Mouse (Mus musculus) embryonic facial prominence, embryonic 13.5 days (tissue): Measurements from ENCODE around the gene Scnm1. TPM values are rescaled to one million over a fixed set of nuclear protein-coding genes. Genes with fewer than 3 reads are reported as not detected.

Source experiments
- ATAC-seq: fragments of 200-750 bp; cut with Nextera tagmentation; 2 replicates; pipeline ENCODE4 v1.8.0; 2017; ENCODE audit warnings: low read depth; ENCODE audit not compliant: insufficient number of reproducible peaks, insufficient read depth, low FRiP score, low TSS enrichment
- H3K27ac ChIP-seq: fragments of 300-500 bp; sonication (generic); 2 replicates; pipeline ENCODE4 v1.5.1; 2015; ENCODE audit warnings: moderate library complexity, mild to moderate bottlenecking, inconsistent platforms
- H3K27me3 ChIP-seq: fragments of 300-500 bp; sonication (generic); 2 replicates; pipeline ENCODE4 v1.6.1; 2015; ENCODE audit warnings: mild to moderate bottlenecking, inconsistent platforms
- H3K36me3 ChIP-seq: fragments of 300-500 bp; sonication (generic); 2 replicates; pipeline ENCODE4 v1.6.1; 2015; ENCODE audit warnings: mild to moderate bottlenecking, inconsistent platforms
- H3K4me1 ChIP-seq: fragments of 300-500 bp; sonication (generic); 2 replicates; pipeline ENCODE4 v1.6.1; 2015; ENCODE audit warnings: inconsistent platforms
- H3K4me2 ChIP-seq: fragments of 300-500 bp; sonication (generic); 2 replicates; pipeline ENCODE4 v1.6.1; 2015; ENCODE audit warnings: moderate library complexity, mild to moderate bottlenecking, inconsistent platforms
- H3K4me3 ChIP-seq: fragments of 300-500 bp; sonication (generic); 2 replicates; pipeline ENCODE4 v1.5.1; 2015; ENCODE audit warnings: mild to moderate bottlenecking, inconsistent platforms
- H3K9ac ChIP-seq: fragments of 300-500 bp; sonication (generic); 2 replicates; pipeline ENCODE4 v1.6.1; 2015; ENCODE audit warnings: mild to moderate bottlenecking, inconsistent platforms
- H3K9me3 ChIP-seq: fragments of 300-500 bp; sonication (generic); 2 replicates; pipeline ENCODE4 v1.6.1; 2016; ENCODE audit warnings: inconsistent platforms
- WGBS: fragments of 180-500 bp; shearing (Covaris S2); methylation state at CpG from one replicate; pipeline ENCODE4 v1.1.7; 2015; ENCODE audit warnings: mixed read lengths; 5-methylcytosine and 5-hydroxymethylcytosine counted together
- microRNA-seq: library from miRNA; unstranded; fragments of <30 nt; microRNA quantifications from one replicate; pipeline ENCODE4, GENCODE M21; 2016
- polyA plus RNA-seq: library from polyadenylated mRNA; unstranded; fragments of >200 nt; fragmentation: Nextera tagmentation; extraction: Ambion mirVana; gene quantifications from 2 replicates; pipeline ENCODE4 v1.2.1, GENCODE M21; 2015

The Scnm1 gene
- polyA plus RNA-seq, 1 experiment from 2014 or later = 75.2 TPM

DNA sequence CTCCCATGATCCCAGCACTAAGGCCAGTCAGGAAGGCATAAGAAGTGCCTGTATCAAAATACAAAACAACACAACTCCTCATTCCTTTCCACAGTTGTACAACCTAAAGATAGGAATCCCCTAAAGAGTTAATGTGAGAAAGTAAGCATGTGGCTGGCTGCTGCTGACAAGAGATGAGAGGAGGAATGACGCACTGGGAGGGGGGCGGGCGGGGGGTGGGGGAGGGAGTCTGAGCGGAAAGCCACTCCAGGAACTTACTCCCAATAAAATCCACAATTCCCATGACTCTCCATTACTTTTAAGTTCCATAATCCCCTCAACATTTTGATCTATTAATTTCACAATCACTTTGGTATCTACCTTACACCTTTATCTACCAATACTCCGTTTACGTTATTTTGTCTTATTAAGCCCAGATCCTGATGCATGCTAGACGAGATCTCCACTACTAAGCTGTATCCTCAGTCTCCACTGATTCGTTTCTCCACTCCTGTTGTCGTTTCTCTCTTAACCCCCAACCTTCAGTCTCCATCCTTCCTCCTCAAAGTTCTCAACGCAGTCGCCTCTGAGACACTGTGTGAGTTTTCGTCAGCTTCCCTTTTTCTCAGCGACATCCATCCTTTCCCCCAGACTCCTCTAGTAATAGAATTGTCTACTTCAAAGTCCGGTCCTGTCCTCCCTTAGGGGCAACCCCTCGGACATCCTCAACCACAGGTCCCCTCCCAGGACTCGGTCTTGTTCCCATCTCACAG lies 28.0 kb downstream of the Scnm1 start:
- ATAC-seq = no peak
- peak overlapping the region; percentile 77 for H3K4me2 ChIP-seq
- WGBS = under 1% methylated on average over 16 of the region's 16 CpGs
- H3K9ac ChIP-seq = peak overlapping the region; percentile 96
- peaks cover 15% of the 10 kb centered on the region for H3K4me1 ChIP-seq
- H3K9me3 ChIP-seq = no peaks in the 10 kb centered on the region
- peak overlapping the region; percentile 89 for H3K27ac ChIP-seq
- peak overlapping the region; percentile 97 for H3K4me3 ChIP-seq
- no peaks in the 10 kb centered on the region for H3K27me3 ChIP-seq
- peaks cover 7% of the 10 kb centered on the region for H3K36me3 ChIP-seq

DNA sequence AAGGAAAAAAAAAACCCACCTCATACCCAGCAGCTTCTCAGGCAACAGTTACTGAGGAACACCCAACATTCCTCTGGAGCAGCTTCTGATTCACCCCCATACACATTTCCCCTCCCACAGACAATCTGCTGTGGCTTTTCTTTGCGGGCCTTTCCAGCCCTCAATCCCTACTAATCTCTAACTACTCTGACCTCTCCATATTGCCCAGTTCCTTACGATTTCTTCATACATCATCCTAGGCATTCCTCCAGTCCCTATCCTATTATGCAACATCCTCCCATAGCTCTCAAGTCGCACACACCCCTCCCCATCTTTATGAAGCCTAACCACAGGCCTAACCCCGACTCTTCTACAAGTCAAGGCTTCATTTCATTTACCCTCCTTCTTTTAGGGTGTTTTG lies 28.7 kb downstream of the Scnm1 start:
- no peak for ATAC-seq
- Histone ChIP-seq H3K9me3 (no peaks in the 10 kb centered on the region), H3K27ac (no peak overlapping the region), H3K4me3 (peak overlapping the region; percentile 97), H3K36me3 (peaks cover 8% of the 10 kb centered on the region), H3K4me1 (peaks cover 15% of the 10 kb centered on the region), H3K27me3 (no peaks in the 10 kb centered on the region), H3K9ac (peak overlapping the region; percentile 96), H3K4me2 (peak overlapping the region; percentile 77)
- WGBS = 59% methylated on average over 4 of the region's 4 CpGs

DNA sequence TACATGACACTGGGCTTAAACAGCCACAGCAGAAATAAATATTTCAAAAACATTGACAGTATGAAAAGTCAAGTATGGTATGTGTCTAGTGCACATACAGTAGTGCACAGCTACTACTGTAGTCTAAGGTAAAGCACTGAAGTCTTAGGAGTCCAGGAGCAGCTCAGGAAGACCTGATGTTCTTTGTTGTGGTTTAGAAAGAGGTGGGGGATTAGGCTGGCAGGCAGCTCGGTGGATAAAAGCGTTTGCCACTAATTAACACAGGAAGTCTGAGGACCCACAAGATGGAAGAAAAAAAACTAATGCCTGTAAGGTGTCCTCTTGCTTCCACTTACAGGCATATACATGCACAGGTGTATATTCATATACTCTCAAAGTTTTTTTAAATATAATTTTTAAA lies 33.0 kb downstream of the Scnm1 start:
- peaks cover 15% of the 10 kb centered on the region for H3K4me1 ChIP-seq
- no peak for ATAC-seq
- H3K36me3 ChIP-seq = peaks cover 16% of the 10 kb centered on the region
- no peak overlapping the region for H3K4me2 ChIP-seq
- H3K4me3 ChIP-seq = no peak overlapping the region
- H3K27ac ChIP-seq = no peak overlapping the region
- no peak overlapping the region for H3K9ac ChIP-seq
- no peaks in the 10 kb centered on the region for H3K27me3 ChIP-seq
- H3K9me3 ChIP-seq = no peaks in the 10 kb centered on the region
- WGBS = 35% methylated on average over 2 of the region's 2 CpGs

DNA sequence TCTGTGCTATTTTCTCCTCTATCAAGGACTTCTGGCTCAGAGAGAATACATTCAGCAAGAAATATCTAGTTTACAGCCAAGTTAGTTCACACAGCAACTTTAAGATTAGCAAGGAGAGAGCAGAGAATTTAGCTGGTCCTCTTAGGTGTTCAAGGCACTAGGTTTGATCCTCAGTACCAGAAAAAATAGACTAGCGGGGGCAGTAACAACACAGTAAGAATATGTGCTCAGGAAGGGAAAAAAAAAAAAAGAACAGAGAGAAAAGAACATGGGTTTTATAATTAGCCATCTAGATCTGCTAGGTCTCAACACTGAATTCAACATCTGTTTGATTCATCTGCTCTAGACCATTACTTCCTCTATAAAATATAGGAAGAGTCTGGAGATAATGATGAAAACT lies 45.7 kb downstream of the Scnm1 start:
- 94% methylated on average over 1 of the region's 1 CpGs for WGBS
- no peak for ATAC-seq
- Histone ChIP-seq H3K9ac (no peak overlapping the region), H3K9me3 (no peaks in the 10 kb centered on the region), H3K27ac (no peak overlapping the region), H3K4me1 (no peaks in the 10 kb centered on the region), H3K36me3 (peaks cover 9% of the 10 kb centered on the region; the same call in 1 of the 2 replicates), H3K4me3 (no peak overlapping the region), H3K4me2 (no peak overlapping the region), H3K27me3 (no peaks in the 10 kb centered on the region)

Small RNA genes lying within 50 kb of the gene (microRNA-seq; reads per million reads assigned to microRNA genes)
- gene Mir8099-1 = not detected

Other genes with a start within 250 kb of the Scnm1 start
- 348 and 379 TPM in 2 replicates for gene Psmb4, start 247.1 kb downstream of the Scnm1 start, polyA plus RNA-seq
- gene Selenbp1, start 201.0 kb downstream of the Scnm1 start, polyA plus RNA-seq = 18.9 and 25.2 TPM in 2 replicates
- gene Rfx5, start 179.9 kb downstream of the Scnm1 start, polyA plus RNA-seq = 10.8 and 11.3 TPM in 2 replicates
- gene Pi4kb, start 159.3 kb downstream of the Scnm1 start, polyA plus RNA-seq = 23.4 and 26.5 TPM in 2 replicates
- gene Zfp687, start 118.6 kb downstream of the Scnm1 start, polyA plus RNA-seq = 22.2 and 25.1 TPM in 2 replicates
- gene Psmd4, start 91.4 kb downstream of the Scnm1 start, polyA plus RNA-seq = 286 and 293 TPM in 2 replicates
- 23.8 and 26.3 TPM in 2 replicates for gene Pip5k1a, start 27.1 kb downstream of the Scnm1 start, polyA plus RNA-seq
- gene Vps72, start 23.0 kb downstream of the Scnm1 start, polyA plus RNA-seq = 185 and 213 TPM in 2 replicates
- 0.65 and 0.69 TPM in 2 replicates for gene Tmod4, start 9.5 kb downstream of the Scnm1 start, polyA plus RNA-seq
- 17.0 and 19.3 TPM in 2 replicates for gene Lysmd1, start 77 bp upstream of the Scnm1 start, polyA plus RNA-seq
- gene Tnfaip8l2, start 8.3 kb upstream of the Scnm1 start, polyA plus RNA-seq = 2.7 and 4.7 TPM in 2 replicates
- gene Sema6c, start 26.4 kb upstream of the Scnm1 start, polyA plus RNA-seq = 9.4 and 10.1 TPM in 2 replicates
- 13.9 and 14.2 TPM in 2 replicates for gene Gabpb2, start 83.9 kb upstream of the Scnm1 start, polyA plus RNA-seq
- gene Cdc42se1, start 94.7 kb upstream of the Scnm1 start, polyA plus RNA-seq = 89.6 and 91.2 TPM in 2 replicates
- gene Mllt11, start 98.2 kb upstream of the Scnm1 start, polyA plus RNA-seq = 18.8 and 20.3 TPM in 2 replicates
- gene Gm128, start 107.6 kb upstream of the Scnm1 start, polyA plus RNA-seq = 0.46 and 0.61 TPM in 2 replicates
- 4.9 and 6.2 TPM in 2 replicates for gene Bnipl, start 117.2 kb upstream of the Scnm1 start, polyA plus RNA-seq
- gene Mindy1, start 147.3 kb upstream of the Scnm1 start, polyA plus RNA-seq = 41.4 and 42.9 TPM in 2 replicates
- gene Prune1, start 148.1 kb upstream of the Scnm1 start, polyA plus RNA-seq = 21.6 and 23.5 TPM in 2 replicates
- gene Anxa9, start 173.2 kb upstream of the Scnm1 start, polyA plus RNA-seq = 1.7 and 2.4 TPM in 2 replicates
- 168 and 170 TPM in 2 replicates for gene Cers2, start 180.8 kb upstream of the Scnm1 start, polyA plus RNA-seq
- 49.8 and 51.5 TPM in 2 replicates for gene Setdb1, start 223.2 kb upstream of the Scnm1 start, polyA plus RNA-seq